Mouse (Mus musculus) ovary, postnatal 10 days (tissue): ENCODE data around the gene Frrs1.
A peak's percentile ranks its signal among the peaks of the same experiment; 100 is the strongest.
"Not testable (repeated sequence)": the region's sequence is repeated elsewhere in the genome, so short reads cannot be mapped to it uniquely, and the experiment has no call there.

Source experiments
- DNase-seq: peaks from one replicate; pipeline ENCODE4 v3.0.0; 2022; ENCODE audit warnings: low spot score

The Frrs1 gene

GRCm38 (mm10) chr3:116858941-116859685, at the start of gene Frrs1:
Frrs1 (plus strand) TSS chr3:116859464.
- no peak for DNase-seq

GRCm38 (mm10) chr3:116810351-116810750, 48.9 kb upstream of the Frrs1 start:
- not testable (repeated sequence) for DNase-seq

- no peak for DNase-seq
Observed at GRCm38 (mm10) chr3:116812946-116813345, 46.3 kb upstream of the Frrs1 start.

- DNase-seq, result no peak
Observed at GRCm38 (mm10) chr3:116815305-116815797, 43.9 kb upstream of the Frrs1 start.

GRCm38 (mm10) chr3:116815916-116816315, 43.3 kb upstream of the Frrs1 start:
- DNase-seq, result no peak

GRCm38 (mm10) chr3:116816674-116817215, 42.5 kb upstream of the Frrs1 start:
- DNase-seq, result no peak

GRCm38 (mm10) chr3:116817231-116817630, 42.0 kb upstream of the Frrs1 start:
- DNase-seq, result no peak

GRCm38 (mm10) chr3:116826471-116827215, 32.6 kb upstream of the Frrs1 start:
- no peak for DNase-seq

- no peak for DNase-seq
Observed at GRCm38 (mm10) chr3:116829274-116829920, 29.9 kb upstream of the Frrs1 start.

- no peak for DNase-seq
Observed at GRCm38 (mm10) chr3:116831324-116831723, 27.9 kb upstream of the Frrs1 start.

- no peak for DNase-seq
Observed at GRCm38 (mm10) chr3:116832526-116833310, 26.5 kb upstream of the Frrs1 start.

- no peak for DNase-seq
Observed at GRCm38 (mm10) chr3:116833491-116833890, 25.8 kb upstream of the Frrs1 start.

GRCm38 (mm10) chr3:116834241-116834640, 25.0 kb upstream of the Frrs1 start:
- DNase-seq, result no peak

- no peak for DNase-seq
Observed at GRCm38 (mm10) chr3:116835350-116835749, 23.9 kb upstream of the Frrs1 start.

- DNase-seq, result peak; percentile 46
Observed at GRCm38 (mm10) chr3:116835770-116836680, 23.2 kb upstream of the Frrs1 start.

- DNase-seq, result no peak
Observed at GRCm38 (mm10) chr3:116836681-116837475, 22.4 kb upstream of the Frrs1 start.

GRCm38 (mm10) chr3:116841311-116841710, 18.0 kb upstream of the Frrs1 start:
- DNase-seq, result no peak

GRCm38 (mm10) chr3:116844880-116845579, 14.2 kb upstream of the Frrs1 start:
- DNase-seq, result no peak

GRCm38 (mm10) chr3:116846084-116846483, 13.2 kb upstream of the Frrs1 start:
- no peak for DNase-seq
